Mouse (Mus musculus) G1E-ER4 (cell line): Measurements from ENCODE around the gene Adam1b. TPM values are rescaled to one million over a fixed set of nuclear protein-coding genes. Genes with fewer than 3 reads are reported as not detected.

Experiments
- GATA1 ChIP-seq: IDR thresholded peaks from one replicate; pipeline ENCODE4 v1.8.0; 2012; ENCODE audit warnings: low read length, inconsistent platforms
- polyA plus RNA-seq: library from polyadenylated mRNA; stranded (reverse); fragments of >175 nt; gene quantifications from 2 replicates; pipeline ENCODE4 v1.2.3, GENCODE M21; 2012

Gene Adam1b
- polyA plus RNA-seq, 1 experiment = not detected

- no peak for TF ChIP-seq GATA1
Observed at GRCm38 (mm10) chr5:121455510-121456265, 47.5 kb downstream of the Adam1b start.

GRCm38 (mm10) chr5:121454503-121454782 lies 48.8 kb downstream of the Adam1b start:
- no peak for TF ChIP-seq GATA1

- no peak for TF ChIP-seq GATA1
Observed at GRCm38 (mm10) chr5:121453743-121454502, 49.3 kb downstream of the Adam1b start.

- no peak for TF ChIP-seq GATA1
Observed at GRCm38 (mm10) chr5:121452906-121453305, 50.3 kb downstream of the Adam1b start.

GRCm38 (mm10) chr5:121452026-121452869 lies 51.0 kb downstream of the Adam1b start, which contains the start of gene Erp29:
Gene Erp29, minus strand, starts transcription at chr5:121452506.
- no peak for TF ChIP-seq GATA1

GRCm38 (mm10) chr5:121451644-121452025 lies 51.6 kb downstream of the Adam1b start, which contains the start of gene Tmem116:
Gene Tmem116, plus strand, starts transcription at chr5:121451893.
- no peak for TF ChIP-seq GATA1

GRCm38 (mm10) chr5:121451203-121451602 lies 52.0 kb downstream of the Adam1b start:
- TF ChIP-seq GATA1 = no peak

- no peak for TF ChIP-seq GATA1
Observed at GRCm38 (mm10) chr5:121450476-121450875, 52.8 kb downstream of the Adam1b start.

Other genes starting within 250 kb of the Adam1b start
- 14.7 and 17.8 TPM in 2 replicates for gene Trafd1, start 117.8 kb downstream of the Adam1b start, polyA plus RNA-seq
- 5.2 and 5.3 TPM in 2 replicates for gene Naa25, start 105.5 kb downstream of the Adam1b start, polyA plus RNA-seq
- gene Tmem116, start 51.5 kb downstream of the Adam1b start, polyA plus RNA-seq = 2.0 TPM in 2 replicates
- 214 and 282 TPM in 2 replicates for gene Erp29, start 50.9 kb downstream of the Adam1b start, polyA plus RNA-seq
- gene Adam1a, start 42.0 kb upstream of the Adam1b start, polyA plus RNA-seq = 0.11 and 0.15 TPM in 2 replicates
- not detected in 2 replicates for gene Gm42878, start 42.0 kb upstream of the Adam1b start, polyA plus RNA-seq
- gene Mapkapk5, start 42.5 kb upstream of the Adam1b start, polyA plus RNA-seq = 52.3 and 61.2 TPM in 2 replicates
- gene Aldh2, start 90.4 kb upstream of the Adam1b start, polyA plus RNA-seq = 124 and 151 TPM in 2 replicates
- gene Acad12, start 115.5 kb upstream of the Adam1b start, polyA plus RNA-seq = 1.0 and 1.3 TPM in 2 replicates
- 2.6 and 3.5 TPM in 2 replicates for gene Acad10, start 157.1 kb upstream of the Adam1b start, polyA plus RNA-seq
- gene Brap, start 157.1 kb upstream of the Adam1b start, polyA plus RNA-seq = 12.8 and 12.9 TPM in 2 replicates
- 43.1 and 81.7 TPM in 2 replicates for gene Atxn2, start 207.9 kb upstream of the Adam1b start, polyA plus RNA-seq